ENCODE assay signal across 7 mouse cellular contexts in the genomic region with DNA sequence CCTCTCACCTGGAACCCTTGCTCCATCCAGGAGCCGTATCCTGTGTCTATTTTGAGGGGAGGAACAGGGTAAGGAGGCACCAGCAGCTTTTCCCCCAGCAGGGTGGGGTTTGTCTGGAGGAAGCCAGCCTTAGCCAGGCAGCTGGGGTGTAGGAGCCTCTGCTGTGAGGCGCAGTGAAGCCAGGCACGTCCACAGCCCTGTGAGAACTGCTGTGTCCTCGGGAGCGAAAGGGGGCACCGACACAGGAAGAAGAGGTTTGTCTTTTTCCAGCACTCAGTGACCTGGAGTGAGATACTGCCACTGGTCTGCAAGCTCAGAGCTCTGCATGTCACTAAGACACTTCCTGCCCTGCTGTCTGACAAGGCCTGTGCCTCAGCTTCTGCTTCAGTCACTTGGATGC. TPM values are rescaled to one million over a fixed set of nuclear protein-coding genes. Genes with fewer than 3 reads are reported as not detected.
DNase-seq lines count a peak whose midpoint lies in the region; ATAC-seq lines count a peak whose summit lies in the region.

No protein-coding gene starts in this region.

- peak overlapping the region; percentile 42; the same call in 1 of the 2 replicates for H3K27ac ChIP-seq in midbrain, embryonic 10.5 days (replicated peaks)
- no peak overlapping the region for H3K27ac ChIP-seq in midbrain, embryonic 14.5 days (replicated peaks; ENCODE audit: low read depth, low read length)
- H3K27ac ChIP-seq in heart, embryonic 16.5 days (ENCODE audit: low read length), result peak overlapping the region; percentile 74
- no peak overlapping the region; the same call in 1 of the 2 replicates for H3K27ac ChIP-seq in liver, embryonic 15.5 days (replicated peaks)

- no peaks in the 10 kb centered on the region for H3K9me3 ChIP-seq in midbrain, embryonic 10.5 days (replicated peaks)
- no peaks in the 10 kb centered on the region for H3K9me3 ChIP-seq in midbrain, embryonic 14.5 days (ENCODE audit: control insufficient read depth, low read length)
- no peaks in the 10 kb centered on the region for H3K9me3 ChIP-seq in heart, embryonic 16.5 days (replicated peaks; ENCODE audit: control insufficient read depth, low read length)
- H3K9me3 ChIP-seq in liver, embryonic 15.5 days (replicated peaks), result no peaks in the 10 kb centered on the region

- peaks cover 73% of the 10 kb centered on the region for H3K36me3 ChIP-seq in midbrain, embryonic 10.5 days
- peaks cover 53% of the 10 kb centered on the region for H3K36me3 ChIP-seq in midbrain, embryonic 14.5 days (ENCODE audit: control insufficient read depth, insufficient read depth, low read length)
- peaks cover 20% of the 10 kb centered on the region for H3K36me3 ChIP-seq in heart, embryonic 16.5 days (ENCODE audit: control insufficient read depth, insufficient read depth)
- peaks cover 23% of the 10 kb centered on the region for H3K36me3 ChIP-seq in liver, embryonic 15.5 days (replicated peaks)

- no peaks in the 10 kb centered on the region for H3K27me3 ChIP-seq in midbrain, embryonic 10.5 days (ENCODE audit: low read depth, poor library complexity, severe bottlenecking)
- H3K27me3 ChIP-seq in midbrain, embryonic 14.5 days (ENCODE audit: control insufficient read depth, insufficient read depth, low read length), result no peaks in the 10 kb centered on the region
- no peaks in the 10 kb centered on the region for H3K27me3 ChIP-seq in heart, embryonic 16.5 days (ENCODE audit: control insufficient read depth, insufficient read depth, low read length)
- no peaks in the 10 kb centered on the region for H3K27me3 ChIP-seq in liver, embryonic 15.5 days

- no peak for DNase-seq in midbrain, embryonic 10.5 days (ENCODE audit: low spot score)
- no peak for DNase-seq in midbrain, embryonic 14.5 days
- DNase-seq in cerebellum, postnatal 10 days, result peak; percentile 56 to 68
- no peak for DNase-seq in c-Kit-positive CD71-positive TER-119-positive erythroid progenitor cells, embryonic 14.5 days (ENCODE audit: low spot score)
- DNase-seq in frontal cortex, postnatal 14 days (ENCODE audit: low spot score in 2 of 2), result no peak

- WGBS in midbrain, embryonic 10.5 days, result 69% methylated on average over 6 of the region's 6 CpGs
- 78% methylated on average over 6 of the region's 6 CpGs for WGBS in midbrain, embryonic 14.5 days
- 38% methylated on average over 6 of the region's 6 CpGs for WGBS in heart, embryonic 16.5 days
- 17% methylated on average over 6 of the region's 6 CpGs for WGBS in liver, embryonic 15.5 days (ENCODE audit: insufficient replicate concordance)

- H3K4me3 ChIP-seq in midbrain, embryonic 10.5 days, result no peak overlapping the region
- no peak overlapping the region for H3K4me3 ChIP-seq in midbrain, embryonic 14.5 days (replicated peaks; ENCODE audit: low read depth, low read length)
- no peak overlapping the region for H3K4me3 ChIP-seq in heart, embryonic 16.5 days (ENCODE audit: low read length)
- H3K4me3 ChIP-seq in liver, embryonic 15.5 days (replicated peaks), result no peak overlapping the region

- H3K9ac ChIP-seq in midbrain, embryonic 14.5 days (replicated peaks; ENCODE audit: low read length), result no peak overlapping the region
- no peak overlapping the region for H3K9ac ChIP-seq in heart, embryonic 16.5 days (ENCODE audit: low read length)
- H3K9ac ChIP-seq in liver, embryonic 15.5 days, result no peak overlapping the region

- no peak overlapping the region for H3K4me2 ChIP-seq in midbrain, embryonic 14.5 days (ENCODE audit: low read length)
- no peak overlapping the region for H3K4me2 ChIP-seq in heart, embryonic 16.5 days (ENCODE audit: low read depth, low read length)
- no peak overlapping the region for H3K4me2 ChIP-seq in liver, embryonic 15.5 days

- peaks cover 8% of the 10 kb centered on the region; the same call in 1 of the 2 replicates for H3K4me1 ChIP-seq in midbrain, embryonic 10.5 days
- H3K4me1 ChIP-seq in midbrain, embryonic 14.5 days (ENCODE audit: control insufficient read depth, insufficient read depth, low read length), result no peaks in the 10 kb centered on the region
- H3K4me1 ChIP-seq in heart, embryonic 16.5 days (ENCODE audit: control insufficient read depth, insufficient read depth, low read length), result peaks cover 24% of the 10 kb centered on the region
- H3K4me1 ChIP-seq in liver, embryonic 15.5 days (replicated peaks), result peaks cover 46% of the 10 kb centered on the region

- ATAC-seq in midbrain, embryonic 14.5 days (ENCODE audit: low FRiP score, low TSS enrichment), result no peak
- peak; percentile 77 for ATAC-seq in heart, embryonic 16.5 days (replicated peaks; ENCODE audit: extremely low read depth, insufficient read depth, low FRiP score)
- ATAC-seq in liver, embryonic 15.5 days (ENCODE audit: insufficient read depth), result peak; percentile 45; the same call in 1 of the 2 replicates

RNA-seq across cellular contexts. Expression of a gene that starts 12.3 kb away (rescaled TPM):
- polyA plus RNA-seq in midbrain, embryonic 10.5 days (2016; fragmentation: Nextera tagmentation; extraction: Ambion mirVana), result 1.5 and 2.1 TPM in 2 replicates
- 3.7 and 5.1 TPM in 2 replicates for polyA plus RNA-seq in midbrain, embryonic 14.5 days (2014; fragmentation: Nextera tagmentation; extraction: Ambion mirVana)
- 8.0 and 8.7 TPM in 2 replicates for polyA plus RNA-seq in heart, embryonic 16.5 days (2015; fragmentation: Nextera tagmentation; extraction: Ambion mirVana)
- 1.4 and 1.8 TPM in 2 replicates for polyA plus RNA-seq in liver, embryonic 15.5 days (2015; fragmentation: Nextera tagmentation; extraction: Ambion mirVana)

Comparison
In these comparisons a context has a peak if more than half of its experiments do, and no peak if none do; other contexts are left out.
1. H3K27ac ChIP-seq: peak in midbrain, embryonic 10.5 days (single experiment) and heart, embryonic 16.5 days (single experiment); none in midbrain, embryonic 14.5 days (single experiment) and liver, embryonic 15.5 days (single experiment).
2. DNase-seq: peak in cerebellum, postnatal 10 days (2 of 2); none in midbrain, embryonic 10.5 days (single experiment), midbrain, embryonic 14.5 days (single experiment), c-Kit-positive CD71-positive TER-119-positive erythroid progenitor cells, embryonic 14.5 days (single experiment) and frontal cortex, postnatal 14 days (0 of 2).